Mouse (Mus musculus): ENCODE results near the gene Trex1. TPM values are rescaled to one million over a fixed set of nuclear protein-coding genes. Genes with fewer than 3 reads are reported as not detected.

The Trex1 gene
- polyA plus RNA-seq (2014; fragmentation: Illumina TruSeq; extraction: RNeasy Lipid Tissue Mini Kit (QIAGEN cat#74804); ENCODE audit: low replicate concordance), result not detected

DNA sequence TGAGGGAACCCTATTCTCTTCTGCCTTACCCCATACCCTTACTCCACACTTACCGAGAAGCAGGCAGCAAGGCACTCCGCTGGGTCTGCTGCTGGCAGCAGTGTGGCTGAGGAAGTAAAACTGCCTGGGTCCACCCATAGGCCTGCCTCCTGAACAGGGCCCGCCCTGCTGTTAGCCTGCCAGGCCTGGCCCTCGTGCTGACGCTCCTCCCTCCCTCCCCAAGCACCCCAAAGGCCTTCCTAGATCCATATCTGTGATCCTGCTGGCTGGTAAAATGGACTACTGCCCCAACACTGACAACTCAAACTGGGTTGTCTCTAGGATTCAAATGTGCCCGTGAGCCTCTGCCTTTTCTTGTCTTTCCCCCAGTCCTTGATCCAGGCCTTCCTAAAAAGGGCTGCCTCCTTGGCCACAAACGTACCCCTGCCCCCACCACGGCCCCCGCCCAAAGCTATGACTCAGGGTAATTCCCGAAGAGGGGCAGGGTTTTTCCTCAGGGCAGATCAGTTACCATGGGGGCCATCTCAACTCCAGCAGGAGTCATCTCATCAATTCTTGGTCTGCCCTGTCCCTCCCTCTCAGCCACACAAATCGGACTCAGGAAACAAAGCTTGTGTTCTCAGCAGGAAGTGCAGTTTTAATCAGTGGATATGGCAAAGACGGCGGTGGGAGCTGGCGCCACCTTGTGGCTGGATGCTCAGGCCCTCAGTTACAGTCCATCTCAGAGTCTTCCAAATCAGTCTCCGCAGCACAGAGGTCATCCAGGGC, at the start of gene Trex1:
Gene Trex1, minus strand, starts transcription at position 599 of the 768 bp plus-strand sequence.

DNA sequence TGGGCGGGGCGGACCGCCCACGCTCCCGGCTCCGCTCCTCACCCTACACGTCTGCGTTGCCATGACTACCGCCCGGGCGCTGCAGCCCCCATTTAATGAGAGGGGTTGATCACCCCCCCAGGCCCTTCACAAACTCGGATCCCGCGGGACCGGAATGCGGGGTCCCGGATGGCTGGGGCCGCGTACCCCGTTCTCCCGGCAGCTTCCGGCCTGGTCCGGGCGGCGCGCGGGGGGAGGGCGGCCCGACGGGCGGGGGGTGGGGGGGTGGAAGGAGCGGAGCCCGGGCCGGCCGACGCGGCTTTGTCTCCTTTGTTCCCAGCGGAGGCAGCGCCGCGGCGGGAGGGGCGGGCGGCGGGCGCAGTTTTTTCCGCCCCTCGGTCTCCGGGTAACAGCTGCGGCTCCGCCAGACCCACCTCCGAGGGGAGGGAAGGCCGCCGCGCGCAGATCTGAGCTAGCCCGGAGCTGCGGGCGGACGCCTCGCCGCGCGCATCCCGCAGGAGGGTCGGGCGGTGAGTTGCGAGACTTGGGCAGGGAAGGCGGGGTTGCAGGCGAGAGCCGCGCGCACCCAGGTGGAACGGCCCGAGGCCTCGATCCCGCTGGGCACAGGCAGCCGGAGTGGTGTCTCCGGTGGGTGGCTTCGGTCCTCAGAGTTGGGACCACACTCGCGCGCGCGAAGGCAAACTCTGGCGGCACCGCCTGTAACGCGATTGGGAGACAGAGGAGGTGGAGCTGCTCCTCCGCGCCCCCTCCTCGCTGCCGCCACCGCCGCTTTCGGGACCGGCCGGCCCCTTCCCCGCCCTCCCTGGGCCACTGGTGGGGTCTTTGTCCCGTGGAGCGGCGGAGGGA, 35.8 kb upstream of the Trex1 start, which contains the start of gene Plxnb1:
Gene Plxnb1, plus strand, starts transcription at position 253 of the 846 bp plus-strand sequence.

DNA sequence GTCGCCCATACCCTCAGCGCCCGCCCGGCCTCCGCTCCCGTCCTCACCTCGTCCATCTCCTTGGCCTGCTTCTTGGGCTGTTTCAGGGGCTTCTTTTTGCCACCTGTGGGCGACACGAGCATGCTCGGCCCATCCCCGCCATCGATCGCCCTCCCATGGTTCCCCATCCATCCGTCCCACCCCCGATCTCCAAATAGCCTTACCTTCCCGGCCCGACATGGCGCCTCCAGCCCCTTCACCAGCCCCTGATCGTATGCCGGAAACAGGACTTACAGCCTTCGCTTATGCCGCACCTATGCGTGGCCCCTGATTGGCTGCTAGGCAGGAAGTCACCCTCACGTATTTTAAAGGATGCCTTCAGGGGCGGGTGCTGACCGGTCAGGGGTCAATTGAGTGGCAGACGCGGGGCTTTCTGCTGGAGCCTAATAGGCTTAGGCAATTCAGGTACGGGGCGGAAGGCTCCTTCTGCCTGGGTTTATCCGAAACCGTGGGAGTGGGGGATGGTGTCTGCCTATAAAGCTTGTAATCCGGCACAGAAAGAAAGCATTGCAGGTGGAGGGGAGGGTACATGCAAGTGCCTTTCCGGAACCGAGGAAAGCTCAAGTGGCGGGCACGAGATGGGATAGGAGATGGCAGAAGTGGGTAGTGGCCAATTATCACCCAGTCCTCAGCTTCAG, 22.7 kb upstream of the Trex1 start, which contains the start of the genes Ccdc51 and Tma7:
Gene Ccdc51, plus strand, starts transcription at position 370 of the 677 bp plus-strand sequence.
Gene Tma7, minus strand, starts transcription at position 464 of the 677 bp plus-strand sequence.

DNA sequence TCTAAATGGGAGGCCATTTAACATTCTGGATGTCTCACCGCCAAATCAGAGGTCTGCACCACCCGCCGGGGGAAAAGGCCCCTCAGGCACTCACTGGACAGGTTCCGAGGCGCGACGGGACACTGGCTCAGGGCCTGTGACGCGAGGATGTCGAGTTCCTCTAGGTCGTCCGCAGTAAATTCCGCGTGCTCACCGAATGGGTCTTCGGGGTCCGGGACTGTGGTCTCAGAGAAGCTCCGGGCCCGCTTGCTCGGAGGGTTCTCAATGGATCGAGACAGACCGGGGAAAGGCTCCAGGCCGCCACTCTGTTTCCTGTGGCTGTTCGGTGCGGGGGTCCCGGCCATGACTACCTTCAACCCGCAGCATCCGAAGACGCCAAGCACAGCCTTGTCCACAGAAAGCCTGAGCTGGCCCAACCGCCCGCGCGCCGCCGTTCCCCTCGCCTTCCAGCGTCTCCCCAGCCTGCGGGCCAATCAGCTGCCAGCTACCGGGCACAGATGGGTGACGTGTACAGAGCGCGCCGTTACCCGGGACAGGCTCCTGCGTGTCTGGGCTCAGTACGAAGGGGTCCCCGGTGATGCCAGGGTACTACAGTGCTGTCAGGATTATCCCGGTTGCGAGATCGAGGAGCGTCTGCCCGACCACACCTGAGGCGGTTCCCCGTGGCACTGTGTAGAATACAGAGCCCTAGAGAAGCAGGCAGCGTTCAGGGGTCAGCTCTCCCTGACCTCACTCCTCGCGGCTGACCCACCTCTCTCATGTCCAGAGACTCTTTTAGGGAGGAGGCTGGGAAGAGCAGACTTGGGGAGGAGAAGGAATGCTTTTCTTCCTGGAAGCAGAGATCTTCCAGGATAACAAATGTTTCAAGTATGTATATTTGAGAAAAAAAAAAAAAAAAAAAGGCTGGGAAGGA, 14.4 kb upstream of the Trex1 start, which contains the start of gene Atrip:
Gene Atrip, minus strand, starts transcription at position 464 of the 913 bp plus-strand sequence.

DNA sequence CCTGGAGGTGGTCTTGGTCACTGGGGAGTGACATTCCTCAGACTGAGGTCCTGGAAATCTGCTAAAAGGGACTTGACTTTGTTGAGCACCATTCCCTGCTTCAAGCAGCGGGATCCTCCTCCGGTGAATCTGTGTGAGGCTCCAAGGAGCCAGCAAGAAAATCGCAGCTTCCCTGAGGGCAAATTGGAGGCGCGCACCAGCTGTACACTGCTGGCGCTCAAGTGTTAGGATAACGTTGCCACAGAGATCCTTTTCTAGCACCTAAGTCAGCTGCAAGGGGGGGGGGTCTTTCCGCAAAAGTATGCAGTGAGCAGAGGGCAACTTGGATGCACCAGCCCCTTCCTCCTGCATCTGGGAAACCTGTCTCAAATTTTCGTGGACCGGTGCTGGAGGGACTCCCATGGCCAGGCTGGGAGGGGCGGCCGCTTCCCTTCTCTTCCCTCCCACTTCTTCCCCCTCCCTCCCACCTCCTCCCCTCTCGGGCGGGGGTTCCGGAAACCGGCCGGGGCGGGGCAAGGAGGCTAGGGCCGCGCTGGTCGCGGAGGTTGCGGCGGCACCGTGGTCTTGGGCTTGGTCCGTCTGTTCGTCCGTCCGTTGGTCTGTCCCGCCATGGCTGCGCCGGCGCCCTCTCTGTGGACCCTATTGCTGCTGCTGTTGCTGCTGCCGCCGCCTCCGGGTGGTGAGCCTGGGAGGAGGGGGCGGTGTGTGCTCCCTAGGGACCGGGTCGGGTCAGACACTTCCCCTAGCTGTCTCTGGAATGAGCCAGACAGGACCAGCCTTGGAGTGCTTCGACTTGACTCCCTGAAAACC, 21.2 kb downstream of the Trex1 start, which contains the start of gene Shisa5:
Gene Shisa5, plus strand, starts transcription at position 480 of the 810 bp plus-strand sequence.

Other genes with a start within 250 kb of the Trex1 start
- not detected for gene Celsr3, start 233.4 kb downstream of the Trex1 start, polyA plus RNA-seq (2014; fragmentation: Illumina TruSeq; extraction: RNeasy Lipid Tissue Mini Kit (QIAGEN cat#74804); ENCODE audit: low replicate concordance)
- gene Slc26a6, start 206.5 kb downstream of the Trex1 start, polyA plus RNA-seq (2014; fragmentation: Illumina TruSeq; extraction: RNeasy Lipid Tissue Mini Kit (QIAGEN cat#74804); ENCODE audit: low replicate concordance), result 23.9 TPM
- 0.82 TPM for gene Tmem89, start 145.1 kb downstream of the Trex1 start, polyA plus RNA-seq (2014; fragmentation: Illumina TruSeq; extraction: RNeasy Lipid Tissue Mini Kit (QIAGEN cat#74804); ENCODE audit: low replicate concordance)
- gene Uqcrc1, start 123.1 kb downstream of the Trex1 start, polyA plus RNA-seq (2014; fragmentation: Illumina TruSeq; extraction: RNeasy Lipid Tissue Mini Kit (QIAGEN cat#74804); ENCODE audit: low replicate concordance), result 42.5 TPM
- not detected for gene Col7a1, start 106.1 kb downstream of the Trex1 start, polyA plus RNA-seq (2014; fragmentation: Illumina TruSeq; extraction: RNeasy Lipid Tissue Mini Kit (QIAGEN cat#74804); ENCODE audit: low replicate concordance)
- gene Ucn2, start 73.7 kb downstream of the Trex1 start, polyA plus RNA-seq (2014; fragmentation: Illumina TruSeq; extraction: RNeasy Lipid Tissue Mini Kit (QIAGEN cat#74804); ENCODE audit: low replicate concordance), result not detected
- gene Pfkfb4, start 68.0 kb downstream of the Trex1 start, polyA plus RNA-seq (2014; fragmentation: Illumina TruSeq; extraction: RNeasy Lipid Tissue Mini Kit (QIAGEN cat#74804); ENCODE audit: low replicate concordance), result 2.8 TPM
- gene Shisa5, start 21.2 kb downstream of the Trex1 start, polyA plus RNA-seq (2014; fragmentation: Illumina TruSeq; extraction: RNeasy Lipid Tissue Mini Kit (QIAGEN cat#74804); ENCODE audit: low replicate concordance), result 11.5 TPM
- gene Atrip, start 14.4 kb upstream of the Trex1 start, polyA plus RNA-seq (2014; fragmentation: Illumina TruSeq; extraction: RNeasy Lipid Tissue Mini Kit (QIAGEN cat#74804); ENCODE audit: low replicate concordance), result 2.8 TPM
- 1.1 TPM for gene Ccdc51, start 22.8 kb upstream of the Trex1 start, polyA plus RNA-seq (2014; fragmentation: Illumina TruSeq; extraction: RNeasy Lipid Tissue Mini Kit (QIAGEN cat#74804); ENCODE audit: low replicate concordance)
- 1,283 TPM for gene Tma7, start 22.9 kb upstream of the Trex1 start, polyA plus RNA-seq (2014; fragmentation: Illumina TruSeq; extraction: RNeasy Lipid Tissue Mini Kit (QIAGEN cat#74804); ENCODE audit: low replicate concordance)
- gene Plxnb1, start 35.7 kb upstream of the Trex1 start, polyA plus RNA-seq (2014; fragmentation: Illumina TruSeq; extraction: RNeasy Lipid Tissue Mini Kit (QIAGEN cat#74804); ENCODE audit: low replicate concordance), result 0.07 TPM
- not detected for gene Fbxw21, start 102.3 kb upstream of the Trex1 start, polyA plus RNA-seq (2014; fragmentation: Illumina TruSeq; extraction: RNeasy Lipid Tissue Mini Kit (QIAGEN cat#74804); ENCODE audit: low replicate concordance)
- gene Fbxw13, start 136.2 kb upstream of the Trex1 start, polyA plus RNA-seq (2014; fragmentation: Illumina TruSeq; extraction: RNeasy Lipid Tissue Mini Kit (QIAGEN cat#74804); ENCODE audit: low replicate concordance), result not detected
- not detected for gene Fbxw20, start 175.0 kb upstream of the Trex1 start, polyA plus RNA-seq (2014; fragmentation: Illumina TruSeq; extraction: RNeasy Lipid Tissue Mini Kit (QIAGEN cat#74804); ENCODE audit: low replicate concordance)
- not detected for gene Fbxw14, start 227.9 kb upstream of the Trex1 start, polyA plus RNA-seq (2014; fragmentation: Illumina TruSeq; extraction: RNeasy Lipid Tissue Mini Kit (QIAGEN cat#74804); ENCODE audit: low replicate concordance)

Measured in small intestine, adult 10 weeks (tissue).